Mouse (Mus musculus): Measurements from ENCODE around the gene Ppp1r1a. TPM values are rescaled to one million over a fixed set of nuclear protein-coding genes. Genes with fewer than 3 reads are reported as not detected.

Ppp1r1a gene
- polyA plus RNA-seq, 1 experiment from 2014 or later, result 8.2 TPM

GRCm38 (mm10) chr15:103502435-103503250, 35.2 kb downstream of the Ppp1r1a start, which contains the start of gene Pde1b:
TSS of gene Pde1b (plus strand) at chr15:103503034.
- Histone ChIP-seq H3K4me2 (ENCODE audit: low read depth, low read length) (peak within 1 kb of the TSS; percentile 90), H3K4me3 (ENCODE audit: low read length) (peak within 1 kb of the TSS; percentile 50), H3K9ac (ENCODE audit: low read length) (peak within 1 kb of the TSS; percentile 35), H3K4me1 (replicated peaks; ENCODE audit: control insufficient read depth, insufficient read depth, low read length) (0 out of 2 replicates have a peak, but pooled peaks cover 2% of the 10 kb centered on the region), H3K27me3 (ENCODE audit: control insufficient read depth, insufficient read depth, low read depth, low read length) (peaks cover 31% of the 10 kb centered on the region), H3K9me3 (ENCODE audit: control insufficient read depth, low read length) (no peaks in the 10 kb centered on the region), H3K27ac (ENCODE audit: low read length) (no peak within 1 kb of the TSS), H3K36me3 (ENCODE audit: control insufficient read depth, insufficient read depth, low read length) (no peaks in the 10 kb centered on the region)
- under 1% methylated on average over 48 of the region's 63 CpGs for WGBS
- peak; percentile 96 for ATAC-seq (ENCODE audit: low read depth)

GRCm38 (mm10) chr15:103501186-103501585, 36.6 kb downstream of the Ppp1r1a start:
- Histone ChIP-seq H3K27me3 (ENCODE audit: control insufficient read depth, insufficient read depth, low read depth, low read length) (peaks cover 31% of the 10 kb centered on the region), H3K4me2 (ENCODE audit: low read depth, low read length) (no peak overlapping the region), H3K36me3 (ENCODE audit: control insufficient read depth, insufficient read depth, low read length) (no peaks in the 10 kb centered on the region), H3K9me3 (ENCODE audit: control insufficient read depth, low read length) (no peaks in the 10 kb centered on the region), H3K4me1 (replicated peaks; ENCODE audit: control insufficient read depth, insufficient read depth, low read length) (0 out of 2 replicates have a peak, but pooled peaks cover 2% of the 10 kb centered on the region), H3K27ac (ENCODE audit: low read length) (no peak overlapping the region), H3K9ac (ENCODE audit: low read length) (no peak overlapping the region), H3K4me3 (ENCODE audit: low read length) (no peak overlapping the region)
- WGBS, result 44% methylated on average over 2 of the region's 2 CpGs
- ATAC-seq (ENCODE audit: low read depth), result no peak

- Histone ChIP-seq H3K27me3 (ENCODE audit: control insufficient read depth, insufficient read depth, low read depth, low read length) (peaks cover 27% of the 10 kb centered on the region), H3K4me2 (ENCODE audit: low read depth, low read length) (no peak overlapping the region), H3K4me3 (ENCODE audit: low read length) (no peak overlapping the region), H3K27ac (ENCODE audit: low read length) (no peak overlapping the region), H3K4me1 (replicated peaks; ENCODE audit: control insufficient read depth, insufficient read depth, low read length) (0 out of 2 replicates have a peak, but pooled peaks cover 2% of the 10 kb centered on the region), H3K9me3 (ENCODE audit: control insufficient read depth, low read length) (no peaks in the 10 kb centered on the region), H3K9ac (ENCODE audit: low read length) (no peak overlapping the region), H3K36me3 (ENCODE audit: control insufficient read depth, insufficient read depth, low read length) (no peaks in the 10 kb centered on the region)
- no peak for ATAC-seq (ENCODE audit: low read depth)
- WGBS, result 64% methylated on average over 1 of the region's 1 CpGs
Measured at GRCm38 (mm10) chr15:103500723-103501122, 37.1 kb downstream of the Ppp1r1a start.

GRCm38 (mm10) chr15:103498157-103498556, 39.6 kb downstream of the Ppp1r1a start:
- no peak overlapping the region for H3K9ac ChIP-seq (ENCODE audit: low read length)
- H3K4me1 ChIP-seq (replicated peaks; ENCODE audit: control insufficient read depth, insufficient read depth, low read length), result 0 out of 2 replicates have a peak, but pooled peaks cover under 1% of the 10 kb centered on the region
- no peak for ATAC-seq (ENCODE audit: low read depth)
- H3K4me2 ChIP-seq (ENCODE audit: low read depth, low read length), result no peak overlapping the region
- H3K36me3 ChIP-seq (ENCODE audit: control insufficient read depth, insufficient read depth, low read length), result no peaks in the 10 kb centered on the region
- no peaks in the 10 kb centered on the region for H3K9me3 ChIP-seq (ENCODE audit: control insufficient read depth, low read length)
- peaks cover 7% of the 10 kb centered on the region; the same call in 1 of the 2 replicates for H3K27me3 ChIP-seq (ENCODE audit: control insufficient read depth, insufficient read depth, low read depth, low read length)
- no peak overlapping the region for H3K27ac ChIP-seq (ENCODE audit: low read length)
- 33% methylated on average over 3 of the region's 3 CpGs for WGBS
- no peak overlapping the region for H3K4me3 ChIP-seq (ENCODE audit: low read length)

DNA sequence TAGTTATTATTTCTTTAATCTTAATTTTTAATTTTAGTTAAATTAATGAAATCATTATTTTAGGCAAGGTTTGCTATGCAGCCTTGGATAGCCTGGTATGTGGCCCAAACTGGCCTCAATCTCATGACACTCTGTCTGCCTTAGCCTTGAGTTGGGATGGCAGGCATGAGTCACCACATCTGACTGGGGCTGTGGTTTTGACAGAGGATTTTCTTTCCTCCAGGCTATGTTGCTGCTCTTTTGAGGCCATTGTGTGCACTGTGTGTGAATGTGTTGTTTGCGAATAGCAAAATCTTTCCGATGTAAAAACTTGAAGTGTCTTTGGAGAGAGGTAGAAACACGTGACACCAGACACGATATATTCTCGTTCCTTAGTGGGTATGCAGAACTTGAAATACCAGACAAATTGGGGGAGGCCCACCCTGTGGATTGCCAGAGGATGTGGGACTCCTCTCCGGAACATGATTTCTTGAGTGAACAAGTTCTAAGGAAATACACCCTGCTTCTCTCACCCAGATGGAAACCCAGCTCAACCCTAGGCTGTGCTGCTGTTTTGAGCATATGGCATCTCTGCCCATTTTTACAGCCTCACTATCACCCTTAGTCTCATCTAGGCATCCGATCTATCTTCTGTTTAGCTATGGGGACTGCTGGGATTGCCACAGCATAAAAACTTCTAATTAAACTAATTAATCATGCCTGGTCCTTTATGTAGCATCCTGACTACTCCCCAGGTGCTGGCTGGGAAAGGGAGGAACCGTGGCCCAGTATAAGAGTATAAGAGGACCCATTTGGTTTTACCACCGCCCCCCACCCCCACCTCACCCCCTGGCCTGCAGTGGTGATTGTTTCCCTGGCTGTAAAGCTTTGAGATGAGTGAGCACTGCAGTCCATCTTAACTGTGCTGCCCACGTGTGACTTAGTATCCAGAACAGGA, 41.3 kb downstream of the Ppp1r1a start:
- no peaks in the 10 kb centered on the region for H3K4me1 ChIP-seq (replicated peaks; ENCODE audit: control insufficient read depth, insufficient read depth, low read length)
- 63% methylated on average over 10 of the region's 10 CpGs for WGBS
- no peak overlapping the region for H3K27ac ChIP-seq (ENCODE audit: low read length)
- no peak for ATAC-seq (ENCODE audit: low read depth)
- H3K36me3 ChIP-seq (ENCODE audit: control insufficient read depth, insufficient read depth, low read length), result no peaks in the 10 kb centered on the region
- H3K9me3 ChIP-seq (ENCODE audit: control insufficient read depth, low read length), result no peaks in the 10 kb centered on the region
- no peak overlapping the region for H3K9ac ChIP-seq (ENCODE audit: low read length)
- 0 out of 2 replicates have a peak, but pooled peaks cover 2% of the 10 kb centered on the region for H3K27me3 ChIP-seq (ENCODE audit: control insufficient read depth, insufficient read depth, low read depth, low read length)
- no peak overlapping the region for H3K4me2 ChIP-seq (ENCODE audit: low read depth, low read length)
- no peak overlapping the region for H3K4me3 ChIP-seq (ENCODE audit: low read length)

GRCm38 (mm10) chr15:103488336-103488735, 49.5 kb downstream of the Ppp1r1a start:
- 45% methylated on average over 4 of the region's 4 CpGs for WGBS

GRCm38 (mm10) chr15:103486658-103487057, 51.1 kb downstream of the Ppp1r1a start:
- WGBS, result 39% methylated on average over 1 of the region's 1 CpGs
- Histone ChIP-seq H3K27me3 (ENCODE audit: control insufficient read depth, insufficient read depth, low read depth, low read length) (no peaks in the 10 kb centered on the region), H3K4me1 (replicated peaks; ENCODE audit: control insufficient read depth, insufficient read depth, low read length) (no peaks in the 10 kb centered on the region), H3K9me3 (ENCODE audit: control insufficient read depth, low read length) (no peaks in the 10 kb centered on the region), H3K9ac (ENCODE audit: low read length) (no peak overlapping the region), H3K4me2 (ENCODE audit: low read depth, low read length) (no peak overlapping the region), H3K36me3 (ENCODE audit: control insufficient read depth, insufficient read depth, low read length) (no peaks in the 10 kb centered on the region), H3K4me3 (ENCODE audit: low read length) (no peak overlapping the region), H3K27ac (ENCODE audit: low read length) (no peak overlapping the region)
- ATAC-seq (ENCODE audit: low read depth), result no peak

More at GRCm38 (mm10) chr15:103488336-103488735, 49.5 kb downstream of the Ppp1r1a start:
- H3K27ac ChIP-seq (ENCODE audit: low read length), result no peak overlapping the region
- no peak for ATAC-seq (ENCODE audit: low read depth)
- H3K4me1 ChIP-seq (replicated peaks; ENCODE audit: control insufficient read depth, insufficient read depth, low read length), result no peaks in the 10 kb centered on the region
- H3K36me3 ChIP-seq (ENCODE audit: control insufficient read depth, insufficient read depth, low read length), result no peaks in the 10 kb centered on the region
- no peak overlapping the region for H3K4me2 ChIP-seq (ENCODE audit: low read depth, low read length)
- no peaks in the 10 kb centered on the region for H3K27me3 ChIP-seq (ENCODE audit: control insufficient read depth, insufficient read depth, low read depth, low read length)
- H3K9ac ChIP-seq (ENCODE audit: low read length), result no peak overlapping the region
- no peak overlapping the region for H3K4me3 ChIP-seq (ENCODE audit: low read length)
- no peaks in the 10 kb centered on the region for H3K9me3 ChIP-seq (ENCODE audit: control insufficient read depth, low read length)

DNA sequence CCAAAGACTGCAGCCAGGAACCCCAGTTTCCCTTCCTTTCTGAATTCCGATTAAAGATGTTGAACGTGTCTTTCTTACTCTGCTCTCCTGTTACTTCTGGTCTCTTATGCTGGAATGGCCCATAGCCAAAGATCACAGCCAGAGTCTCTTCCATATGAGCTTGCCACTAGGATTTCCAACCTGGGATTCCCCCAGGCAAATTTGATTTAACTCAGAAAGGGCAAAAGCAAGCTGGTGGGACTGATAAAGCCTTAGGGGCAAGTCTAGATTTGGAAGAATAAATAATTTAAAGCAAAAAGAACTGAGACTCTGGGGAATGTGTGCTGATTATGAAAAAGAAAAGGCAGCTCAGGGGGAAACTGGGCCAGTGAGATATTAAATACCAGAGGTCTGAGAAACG, 52.7 kb downstream of the Ppp1r1a start:
- Histone ChIP-seq H3K4me2 (ENCODE audit: low read depth, low read length) (no peak overlapping the region), H3K27me3 (ENCODE audit: control insufficient read depth, insufficient read depth, low read depth, low read length) (no peaks in the 10 kb centered on the region), H3K36me3 (ENCODE audit: control insufficient read depth, insufficient read depth, low read length) (no peaks in the 10 kb centered on the region), H3K4me3 (ENCODE audit: low read length) (no peak overlapping the region), H3K9me3 (ENCODE audit: control insufficient read depth, low read length) (no peaks in the 10 kb centered on the region), H3K4me1 (replicated peaks; ENCODE audit: control insufficient read depth, insufficient read depth, low read length) (no peaks in the 10 kb centered on the region), H3K27ac (ENCODE audit: low read length) (no peak overlapping the region), H3K9ac (ENCODE audit: low read length) (no peak overlapping the region)
- ATAC-seq (ENCODE audit: low read depth), result no peak
- 56% methylated on average over 3 of the region's 3 CpGs for WGBS

- Histone ChIP-seq H3K9me3 (ENCODE audit: control insufficient read depth, low read length) (no peaks in the 10 kb centered on the region), H3K4me2 (ENCODE audit: low read depth, low read length) (no peak overlapping the region), H3K9ac (ENCODE audit: low read length) (no peak overlapping the region), H3K27ac (ENCODE audit: low read length) (no peak overlapping the region), H3K27me3 (ENCODE audit: control insufficient read depth, insufficient read depth, low read depth, low read length) (no peaks in the 10 kb centered on the region), H3K4me1 (replicated peaks; ENCODE audit: control insufficient read depth, insufficient read depth, low read length) (no peaks in the 10 kb centered on the region), H3K4me3 (ENCODE audit: low read length) (no peak overlapping the region), H3K36me3 (ENCODE audit: control insufficient read depth, insufficient read depth, low read length) (no peaks in the 10 kb centered on the region)
- ATAC-seq (ENCODE audit: low read depth), result no peak
- WGBS, result 36% methylated on average over 2 of the region's 2 CpGs
Measured at GRCm38 (mm10) chr15:103484490-103484889, 53.3 kb downstream of the Ppp1r1a start.

Measured in lung, embryonic 16.5 days (tissue).